Mouse (Mus musculus) cortical plate, adult 2 months (tissue): ENCODE measurements around the gene Gng2. TPM values are rescaled to one million over a fixed set of nuclear protein-coding genes. Genes with fewer than 3 reads are reported as not detected.
"Not testable (repeated sequence)": the region's sequence is repeated elsewhere in the genome, so short reads cannot be mapped to it uniquely, and the experiment has no call there.

ENCODE experiments used
- H3K27ac ChIP-seq: fragments of 200-500 bp; 2 replicates; pipeline ENCODE4 v1.5.1; 2012; ENCODE audit warnings: low read length, control low read depth, inconsistent platforms; ENCODE audit not compliant: insufficient read depth
- H3K4me1 ChIP-seq: fragments of 200-500 bp; 2 replicates; pipeline ENCODE4 v1.6.1; 2011; ENCODE audit warnings: low read length; ENCODE audit not compliant: control insufficient read depth, insufficient read depth
- H3K4me3 ChIP-seq: fragments of 200-500 bp; 2 replicates; pipeline ENCODE4 v1.5.1; 2011; ENCODE audit warnings: mild to moderate bottlenecking, low read length, control low read depth; ENCODE audit not compliant: insufficient read depth
- CTCF ChIP-seq: fragments of 200-500 bp; IDR thresholded peaks from 2 replicates; pipeline ENCODE4 v1.5.1; 2011; ENCODE audit warnings: mild to moderate bottlenecking, control low read depth, low read length; ENCODE audit not compliant: insufficient read depth; ENCODE audit errors: extremely low read depth
- POLR2A ChIP-seq: fragments of 200-500 bp; IDR thresholded peaks from 2 replicates; pipeline ENCODE4 v1.6.1; 2011; ENCODE audit warnings: mild to moderate bottlenecking, low read length, control low read depth; ENCODE audit not compliant: insufficient read depth; ENCODE audit errors: extremely low read depth
- polyA plus RNA-seq: library from polyadenylated mRNA; depleted of rRNA; stranded (reverse); fragments of >200 nt; gene quantifications from 2 replicates; pipeline ENCODE4 v1.2.3, GENCODE M21; 2012

The Gng2 gene
- polyA plus RNA-seq, 1 experiment = 104 TPM

DNA sequence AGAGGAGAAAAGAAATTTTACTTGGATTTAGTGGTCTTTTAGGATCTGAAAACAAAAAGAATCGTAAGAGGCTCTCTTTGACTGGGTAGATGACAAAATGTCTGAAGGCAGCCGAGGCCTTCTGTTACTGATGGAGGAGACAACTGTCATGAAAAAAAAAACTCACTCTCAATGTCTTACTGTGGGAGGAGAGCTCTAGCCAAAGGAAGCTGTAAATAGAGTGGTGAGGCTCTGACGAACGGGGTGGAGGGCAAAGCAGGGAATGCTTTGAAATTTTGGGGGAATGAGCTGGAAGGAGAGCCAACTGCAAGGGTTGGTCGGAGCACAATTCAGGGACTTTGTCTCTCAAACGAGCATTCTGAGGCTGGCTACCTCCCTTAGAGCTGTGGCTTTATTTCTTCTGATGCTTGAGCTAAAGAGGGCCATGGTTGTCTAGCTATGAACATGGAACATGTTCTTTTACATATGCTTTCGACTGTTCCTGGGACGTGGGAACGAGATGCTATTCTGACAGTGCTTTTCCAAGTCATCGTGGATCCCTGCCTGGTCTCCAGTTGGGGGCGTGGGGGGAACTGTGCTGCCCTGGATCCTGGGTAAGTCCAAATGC is 103.1 kb downstream of the Gng2 start:
- no peak for TF ChIP-seq CTCF
- TF ChIP-seq POLR2A = no peak
- H3K27ac ChIP-seq = peak overlapping the region; percentile 27; the same call in 1 of the 2 replicates
- no peak overlapping the region for H3K4me3 ChIP-seq
- H3K4me1 ChIP-seq = peaks cover 3% of the 10 kb centered on the region; the same call in 1 of the 2 replicates

DNA sequence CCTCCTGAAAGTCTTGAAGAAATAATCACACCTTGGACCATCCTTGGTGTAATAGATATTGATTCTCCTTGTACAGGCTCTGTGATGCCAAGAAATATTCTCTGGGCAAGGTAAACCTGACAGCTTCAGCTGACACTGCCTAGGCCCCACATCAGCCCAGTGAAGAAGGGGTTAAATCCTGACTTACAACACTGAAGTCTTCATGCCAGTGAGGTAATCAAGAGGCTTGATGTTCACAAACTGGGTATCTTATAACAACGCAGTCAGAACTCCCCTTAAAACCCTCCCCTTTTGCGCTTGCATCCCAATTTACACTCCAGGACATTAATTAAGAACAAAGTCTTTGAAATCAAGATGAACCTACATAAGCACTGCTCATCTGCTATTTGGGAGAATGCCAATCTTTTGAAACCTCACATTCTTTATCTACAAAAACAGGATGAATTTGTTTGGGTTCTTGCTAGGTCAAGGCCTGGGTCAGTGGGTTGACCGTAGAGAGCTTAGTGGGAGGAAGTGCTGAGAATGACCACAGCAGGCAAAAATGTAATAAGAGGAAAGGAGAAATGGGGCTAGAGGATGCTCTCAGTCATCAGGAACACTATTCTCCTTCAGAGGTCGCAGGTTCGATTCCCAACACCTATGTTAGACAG is 110.0 kb downstream of the Gng2 start:
- Histone ChIP-seq H3K4me1 (no peaks in the 10 kb centered on the region), H3K4me3 (no peak overlapping the region), H3K27ac (no peak overlapping the region)
- no peak for TF ChIP-seq POLR2A
- TF ChIP-seq CTCF = no peak

DNA sequence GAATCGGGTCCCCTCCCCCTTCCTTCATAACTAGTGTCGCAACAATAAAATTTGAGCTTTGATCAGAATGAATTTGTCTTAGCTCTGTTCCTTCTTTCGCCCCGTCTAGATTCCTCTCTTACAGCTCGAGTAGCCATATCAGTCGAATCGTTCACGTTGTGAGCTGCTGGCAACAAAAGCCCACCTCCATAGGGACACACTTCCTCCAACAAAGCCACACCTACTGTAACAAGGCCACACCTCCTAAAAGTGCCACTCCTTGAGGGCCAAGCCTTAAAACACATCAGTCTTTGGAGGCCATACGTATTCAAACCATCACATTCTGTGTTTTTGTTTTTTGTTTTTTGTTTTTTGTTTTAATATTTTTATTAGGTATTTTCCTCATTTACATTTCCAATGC is 112.3 kb downstream of the Gng2 start:
- not testable (repeated sequence) for H3K27ac ChIP-seq, H3K4me3 ChIP-seq, H3K4me1 ChIP-seq

DNA sequence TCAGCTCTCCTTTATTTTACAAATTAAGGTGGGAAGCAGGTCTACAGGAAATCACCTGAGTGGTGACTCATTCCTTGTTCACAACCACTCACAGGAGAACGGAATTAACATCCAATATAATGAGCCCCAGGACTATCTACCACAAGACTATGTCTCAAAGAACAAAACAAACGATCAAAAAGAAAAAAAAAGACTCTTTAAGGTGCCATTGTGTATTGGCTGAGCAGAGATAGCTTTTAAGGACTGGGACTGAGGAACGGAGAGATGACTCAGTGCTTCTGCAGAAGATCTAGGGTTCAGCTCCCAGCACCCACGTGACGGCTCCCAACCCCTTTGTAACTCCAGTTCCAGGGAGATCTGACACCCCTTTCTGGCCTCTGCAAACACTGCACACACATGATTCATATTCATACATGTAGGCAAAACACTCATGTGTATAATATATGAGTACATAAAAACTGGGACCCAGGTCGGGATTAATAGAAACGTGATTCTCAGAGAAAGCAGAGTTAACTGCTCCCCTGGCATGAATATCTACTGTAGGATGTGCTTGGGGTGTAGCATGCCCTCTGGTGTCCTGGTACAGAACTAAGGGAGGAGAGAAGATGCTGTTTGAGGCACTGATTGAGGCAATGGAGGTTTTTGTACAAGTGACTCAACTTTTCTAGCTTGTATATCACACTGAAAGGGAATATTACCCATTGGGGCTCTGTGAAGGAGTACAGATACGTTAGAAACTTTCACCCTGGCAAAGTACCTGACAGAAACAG is 115.9 kb downstream of the Gng2 start:
- Histone ChIP-seq H3K4me1 (peaks cover 2% of the 10 kb centered on the region; the same call in 1 of the 2 replicates), H3K27ac (no peak overlapping the region), H3K4me3 (no peak overlapping the region)
- TF ChIP-seq CTCF = no peak
- TF ChIP-seq POLR2A = no peak

DNA sequence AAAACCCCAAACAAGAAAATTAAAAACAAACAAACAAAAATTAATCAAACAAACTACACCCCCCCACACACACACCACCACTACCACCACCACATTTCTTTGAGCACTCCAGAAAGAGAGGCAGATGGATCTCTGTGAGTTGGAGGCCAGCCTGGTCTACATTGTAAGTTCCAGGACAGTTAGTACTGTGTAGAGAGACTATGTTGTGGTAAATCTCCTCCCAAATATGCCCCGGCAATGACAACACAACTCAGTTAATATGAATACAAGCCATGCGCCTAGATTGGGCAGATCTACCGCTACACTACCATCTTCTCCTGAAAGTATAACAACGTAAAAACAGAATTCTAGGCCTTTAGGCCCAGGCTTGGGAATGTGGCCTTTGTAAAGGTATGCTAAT is 117.1 kb downstream of the Gng2 start:
- no peak overlapping the region for H3K27ac ChIP-seq
- no peak for TF ChIP-seq POLR2A
- no peak for TF ChIP-seq CTCF
- H3K4me1 ChIP-seq = peaks cover 2% of the 10 kb centered on the region; the same call in 1 of the 2 replicates
- H3K4me3 ChIP-seq = no peak overlapping the region

DNA sequence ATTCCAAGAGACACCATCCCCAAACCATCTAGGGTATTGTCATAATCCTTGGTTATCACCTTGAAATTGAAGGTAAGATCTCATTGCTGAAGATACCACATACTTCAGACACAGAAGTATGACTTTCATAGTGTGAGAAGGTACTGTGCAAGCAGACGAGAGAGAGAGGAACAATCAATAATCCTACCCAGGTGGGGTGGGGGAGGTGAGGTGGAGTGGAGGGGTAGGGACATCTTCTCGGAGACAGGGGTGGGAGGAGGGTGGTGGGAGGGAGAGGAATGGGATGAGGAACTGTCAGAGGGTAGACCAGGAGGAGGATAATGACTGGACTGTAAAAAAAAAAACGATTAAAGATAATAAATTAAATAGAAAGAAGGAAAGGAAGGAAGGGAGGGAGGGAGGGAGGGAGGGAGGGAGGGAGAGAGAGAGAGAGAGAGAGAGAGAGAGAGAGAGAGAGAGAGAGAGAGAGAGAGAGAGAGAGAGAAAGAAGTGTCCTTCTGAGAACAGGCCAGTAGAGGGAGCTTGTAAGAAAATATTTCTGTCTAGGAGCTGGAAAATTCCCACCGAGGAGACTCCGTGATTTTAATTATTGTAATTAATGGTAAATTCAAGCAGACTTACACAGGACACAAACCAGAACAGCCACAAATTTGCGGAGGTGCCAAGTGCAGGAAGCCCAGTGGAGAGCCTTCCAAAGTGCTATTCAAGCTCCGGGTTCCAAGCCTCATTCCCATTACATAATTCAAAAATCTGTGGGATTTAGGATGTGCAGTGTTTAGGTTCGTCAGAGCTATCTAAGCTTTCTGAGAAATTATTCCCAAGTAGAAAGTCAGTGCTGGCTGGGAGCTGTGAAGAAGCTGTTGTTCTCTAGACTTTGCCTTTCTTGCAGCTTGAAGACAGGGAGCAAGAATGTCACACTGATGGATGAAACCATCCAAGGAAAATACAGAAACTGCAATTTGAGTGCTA is 118.3 kb downstream of the Gng2 start:
- H3K4me3 ChIP-seq = peak overlapping the region; percentile 75
- H3K4me1 ChIP-seq = peaks cover 2% of the 10 kb centered on the region; the same call in 1 of the 2 replicates
- TF ChIP-seq POLR2A (no peak), CTCF (no peak)
- H3K27ac ChIP-seq = peak overlapping the region; percentile 95

DNA sequence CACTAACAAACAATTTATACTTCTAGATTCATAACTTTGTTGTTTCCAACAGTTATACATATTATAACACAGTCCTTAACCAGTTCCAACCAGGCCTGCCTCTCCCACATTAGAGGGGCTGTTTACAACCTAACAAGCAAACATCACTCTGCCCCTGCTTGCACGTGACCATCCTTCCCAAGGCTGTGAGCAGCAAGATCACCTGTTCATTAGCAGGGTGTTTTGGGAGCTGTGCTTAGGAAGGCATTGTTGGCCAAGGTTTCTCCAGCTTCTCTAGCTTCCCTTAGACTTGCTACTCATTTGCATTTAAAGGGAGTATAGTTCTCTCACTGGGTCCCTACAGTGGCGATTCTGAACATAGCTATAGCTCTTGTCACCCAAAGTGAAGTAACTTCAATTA is 119.1 kb downstream of the Gng2 start:
- H3K4me1 ChIP-seq = peaks cover 2% of the 10 kb centered on the region; the same call in 1 of the 2 replicates
- H3K4me3 ChIP-seq = no peak overlapping the region
- TF ChIP-seq POLR2A = no peak
- TF ChIP-seq CTCF = no peak
- no peak overlapping the region for H3K27ac ChIP-seq

DNA sequence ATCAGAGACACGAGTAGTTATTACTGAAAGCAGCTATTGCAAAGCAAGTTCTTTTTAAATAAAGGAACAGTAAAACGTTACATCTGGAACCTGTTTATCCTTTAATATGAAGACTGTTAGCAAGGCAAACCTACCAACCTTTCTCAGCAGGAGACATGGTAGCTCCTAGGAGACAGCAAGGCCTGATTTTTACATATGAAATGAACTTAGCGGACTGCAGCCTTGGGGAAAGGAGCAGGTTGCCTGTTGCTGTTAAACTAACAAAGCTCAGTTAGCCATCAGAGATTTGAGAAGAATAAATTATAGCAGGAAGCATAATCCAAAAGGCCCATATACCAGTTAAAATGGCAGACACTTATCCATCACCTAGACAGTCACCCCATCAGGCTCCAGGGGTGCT is 124.0 kb downstream of the Gng2 start:
- Histone ChIP-seq H3K27ac (no peak overlapping the region), H3K4me1 (no peaks in the 10 kb centered on the region), H3K4me3 (no peak overlapping the region)
- TF ChIP-seq POLR2A (no peak), CTCF (no peak)

DNA sequence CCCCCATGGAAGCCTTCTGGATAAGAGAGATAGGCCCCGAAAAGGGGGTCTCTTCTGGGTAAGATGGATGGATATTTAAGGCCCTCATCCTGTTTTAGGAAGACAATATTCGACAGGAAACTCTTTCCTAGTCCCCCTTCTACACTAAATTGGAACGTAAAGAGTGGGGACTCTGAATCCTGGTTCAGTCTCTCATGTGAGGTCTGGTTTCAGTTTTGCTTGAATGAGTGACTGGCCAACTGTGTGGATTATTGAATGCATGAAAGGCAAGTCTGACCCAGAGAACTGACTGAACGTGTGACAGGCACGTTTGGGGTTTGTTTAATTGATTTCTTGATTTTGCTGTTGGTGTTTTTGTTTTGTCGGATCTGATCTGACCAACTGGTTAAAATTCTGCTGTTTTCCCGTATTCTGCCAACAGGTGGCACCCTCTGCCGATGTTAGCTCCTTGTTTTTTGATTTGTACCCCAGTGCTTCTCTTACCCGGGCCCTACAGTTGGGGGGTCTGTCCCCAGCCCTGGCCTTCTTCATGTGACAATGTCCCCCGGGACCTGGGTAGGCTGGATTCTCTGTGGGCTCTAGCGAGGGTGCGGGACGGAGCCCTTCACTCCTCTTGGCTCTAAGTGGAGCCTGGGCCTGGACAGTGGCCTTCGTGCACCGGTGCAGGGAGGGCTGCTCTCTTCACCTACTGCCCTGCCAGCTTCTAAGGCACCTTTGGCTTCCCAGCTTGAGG is 137.7 kb downstream of the Gng2 start:
- Histone ChIP-seq H3K4me1 (peaks cover 1% of the 10 kb centered on the region; the same call in 1 of the 2 replicates), H3K4me3 (peak overlapping the region; percentile 21; the same call in 1 of the 2 replicates), H3K27ac (no peak overlapping the region)
- TF ChIP-seq POLR2A (no peak), CTCF (peak; percentile 73)
